Mouse (Mus musculus) C2C12 (cell line): Measurements from ENCODE around the gene Acer2.

ENCODE experiments used
- CTCF ChIP-seq: IDR thresholded peaks from one replicate; pipeline ENCODE4 v1.5.1; 2011; ENCODE audit not compliant: control insufficient read depth, insufficient read depth, insufficient read length
- MAX ChIP-seq: IDR thresholded peaks from one replicate; pipeline ENCODE4 v1.6.1; 2011; ENCODE audit warnings: mild to moderate bottlenecking, control low read depth
- USF1 ChIP-seq: IDR thresholded peaks from one replicate; pipeline ENCODE4 v1.6.1; 2011; ENCODE audit warnings: low read depth, mild to moderate bottlenecking, control low read depth, moderate library complexity

DNA sequence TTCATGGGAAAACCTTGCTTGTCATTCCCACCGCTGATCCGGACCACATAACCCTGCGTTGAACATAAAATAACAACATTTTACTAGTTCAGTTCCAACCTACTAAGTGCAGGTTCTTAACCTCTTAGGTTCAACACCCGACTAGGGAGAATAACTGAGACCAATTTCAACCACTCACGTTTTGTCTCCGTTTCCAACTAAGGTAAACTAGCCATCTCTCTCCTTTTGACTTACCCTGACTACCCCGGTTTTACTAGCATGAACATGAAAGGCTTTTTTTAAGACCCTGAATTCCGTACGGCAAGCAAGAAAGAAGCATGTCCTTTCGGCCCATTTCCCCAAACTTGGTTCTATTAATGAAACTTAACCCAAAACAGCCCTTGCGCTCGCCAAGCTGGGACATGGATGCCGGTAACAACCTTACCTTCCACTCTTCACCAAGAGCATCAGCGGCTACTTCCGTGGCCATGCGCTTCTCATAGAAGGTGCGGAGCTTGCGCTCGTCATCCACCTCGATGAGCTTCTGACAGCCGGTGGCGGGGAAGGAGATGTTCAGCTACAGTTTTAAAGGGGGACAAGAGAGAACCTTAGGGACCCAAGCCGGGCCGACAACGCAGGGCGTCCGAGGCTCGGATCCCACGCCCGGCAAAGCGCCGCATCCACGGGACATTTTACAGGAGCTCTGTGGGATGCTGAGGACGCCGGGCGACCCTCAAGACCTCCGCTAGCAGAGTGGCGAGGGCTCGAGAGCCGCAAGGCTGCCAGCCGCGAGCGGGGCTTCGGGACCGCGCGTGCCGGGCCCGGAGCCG is 17.7 kb upstream of the Acer2 start:
- TF ChIP-seq CTCF (no peak), USF1 (no peak), MAX (peak; percentile 27)
